Mouse (Mus musculus): ENCODE results near the gene Sipa1l1. TPM values are rescaled to one million over a fixed set of nuclear protein-coding genes. Genes with fewer than 3 reads are reported as not detected.

The Sipa1l1 gene
- total RNA-seq, 1 experiment from 2014 or later = 41.3 TPM

GRCm38 (mm10) chr12:82357431-82357830 lies 188.3 kb downstream of the Sipa1l1 start:
- no peak for ATAC-seq (replicated peaks; ENCODE audit: low read depth, poor library complexity, severe bottlenecking)

DNA sequence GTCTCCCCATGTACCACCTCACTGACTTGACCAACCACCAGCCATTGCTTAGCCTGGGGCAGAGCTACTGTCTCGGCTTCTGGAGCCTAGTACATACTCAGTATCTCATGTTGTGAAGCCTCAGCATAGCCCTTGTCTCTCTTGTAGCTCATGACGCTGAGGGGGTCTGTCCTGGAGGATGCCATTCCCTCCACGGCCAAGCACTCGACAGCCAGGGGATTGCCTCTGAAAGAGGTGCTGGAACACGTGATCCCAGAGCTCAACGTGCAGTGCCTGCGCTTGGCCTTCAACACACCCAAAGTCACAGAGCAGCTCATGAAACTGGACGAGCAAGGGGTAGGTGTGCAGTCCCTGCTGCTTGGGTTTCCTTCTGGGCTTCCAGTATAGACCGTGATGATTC lies 193.7 kb downstream of the Sipa1l1 start:
- ATAC-seq (replicated peaks; ENCODE audit: low read depth, poor library complexity, severe bottlenecking) = no peak

DNA sequence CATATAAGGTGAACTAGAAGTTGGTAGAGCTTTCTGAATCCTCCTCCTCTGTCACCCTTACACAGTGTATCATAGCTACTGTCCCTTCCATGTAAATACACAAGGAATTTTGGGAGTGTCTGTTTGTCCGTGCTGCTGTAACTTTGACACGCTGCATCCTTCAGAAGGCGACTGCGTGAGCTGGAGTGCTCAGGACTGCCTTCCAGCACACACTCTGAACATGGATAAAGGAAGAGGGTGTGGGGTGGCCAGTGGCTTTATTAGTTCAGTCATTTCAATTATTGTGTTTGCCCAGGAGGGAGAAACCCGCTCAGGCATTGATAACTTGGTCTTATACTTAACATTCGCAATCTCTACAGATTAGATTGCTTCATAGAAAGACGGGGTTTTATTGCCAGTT lies 195.1 kb downstream of the Sipa1l1 start:
- no peak for ATAC-seq (replicated peaks; ENCODE audit: low read depth, poor library complexity, severe bottlenecking)

DNA sequence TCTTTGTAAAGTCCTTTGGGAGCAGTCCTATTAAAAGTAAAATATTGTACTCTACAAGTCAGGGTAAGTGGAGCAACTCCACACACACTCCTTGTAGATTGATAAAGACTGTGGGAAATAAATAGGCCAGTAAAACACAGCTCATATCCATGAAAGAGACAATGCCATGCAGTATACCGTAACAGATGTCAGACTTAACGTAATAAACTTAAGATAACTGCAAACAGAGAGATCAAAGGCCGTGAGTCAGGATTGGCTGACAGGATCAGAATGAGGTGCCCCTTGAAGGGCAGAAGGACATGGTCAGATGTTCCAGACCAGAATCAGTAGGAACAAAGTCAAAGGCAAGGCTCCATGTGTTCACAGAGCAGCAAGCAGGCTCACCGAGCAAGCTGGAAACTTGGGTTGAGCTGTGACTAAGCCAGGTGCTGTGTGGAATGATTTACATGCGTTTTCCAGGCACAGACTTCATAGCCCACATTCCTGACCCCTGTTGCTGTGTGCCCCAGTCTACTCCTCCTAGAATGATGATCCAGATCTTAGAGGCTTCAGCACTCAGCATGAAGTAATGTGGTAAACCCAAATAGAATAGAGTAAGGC lies 196.3 kb downstream of the Sipa1l1 start:
- no peak for ATAC-seq (replicated peaks; ENCODE audit: low read depth, poor library complexity, severe bottlenecking)

DNA sequence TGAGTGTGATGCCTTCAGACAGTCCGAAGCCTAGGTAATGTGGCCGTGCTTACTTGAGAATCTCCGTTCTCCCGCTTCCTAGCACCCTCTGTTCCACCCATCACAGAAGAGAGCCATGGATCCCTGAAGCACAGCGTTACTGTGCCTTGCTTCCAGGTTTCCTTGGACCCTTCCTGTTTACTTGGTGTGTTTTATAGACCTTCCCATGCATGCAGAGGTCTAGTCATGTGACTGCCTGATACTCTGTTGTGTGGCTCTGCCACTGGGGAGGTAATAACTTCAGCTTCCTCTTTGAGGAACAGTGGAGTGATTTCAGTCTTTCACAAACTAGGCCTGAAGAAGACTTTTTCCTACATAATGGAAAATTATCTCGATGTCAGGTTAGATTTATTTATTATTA lies 197.6 kb downstream of the Sipa1l1 start:
- ATAC-seq (replicated peaks; ENCODE audit: low read depth, poor library complexity, severe bottlenecking) = no peak

GRCm38 (mm10) chr12:82367345-82367744 lies 198.2 kb downstream of the Sipa1l1 start:
- no peak for ATAC-seq (replicated peaks; ENCODE audit: low read depth, poor library complexity, severe bottlenecking)

DNA sequence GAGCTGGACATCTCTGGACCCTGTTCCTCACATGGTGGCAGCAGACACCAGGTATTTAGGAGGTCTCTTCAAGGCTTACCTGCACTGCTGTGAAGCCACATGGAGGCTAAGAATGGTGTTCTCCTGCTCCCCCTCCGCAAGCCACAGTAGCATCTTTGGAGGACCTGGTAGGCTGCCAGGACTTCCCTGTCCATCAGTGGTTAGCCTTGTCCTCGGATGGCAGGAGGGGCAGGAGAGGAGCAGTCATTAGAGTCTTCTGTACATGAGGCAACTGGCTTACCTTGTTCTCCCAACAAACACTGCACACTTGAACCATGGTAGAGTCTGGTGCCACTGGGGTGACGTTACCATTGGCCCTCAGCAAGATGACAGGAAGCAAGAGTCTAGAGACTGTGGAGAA lies 198.9 kb downstream of the Sipa1l1 start:
- ATAC-seq (replicated peaks; ENCODE audit: low read depth, poor library complexity, severe bottlenecking) = no peak

- ATAC-seq (replicated peaks; ENCODE audit: low read depth, poor library complexity, severe bottlenecking) = peak; percentile 74
These were observed 200.5 kb downstream of the Sipa1l1 start for GRCm38 (mm10) chr12:82369402-82370160.

GRCm38 (mm10) chr12:82371266-82371665 lies 202.1 kb downstream of the Sipa1l1 start:
- ATAC-seq (replicated peaks; ENCODE audit: low read depth, poor library complexity, severe bottlenecking) = no peak

DNA sequence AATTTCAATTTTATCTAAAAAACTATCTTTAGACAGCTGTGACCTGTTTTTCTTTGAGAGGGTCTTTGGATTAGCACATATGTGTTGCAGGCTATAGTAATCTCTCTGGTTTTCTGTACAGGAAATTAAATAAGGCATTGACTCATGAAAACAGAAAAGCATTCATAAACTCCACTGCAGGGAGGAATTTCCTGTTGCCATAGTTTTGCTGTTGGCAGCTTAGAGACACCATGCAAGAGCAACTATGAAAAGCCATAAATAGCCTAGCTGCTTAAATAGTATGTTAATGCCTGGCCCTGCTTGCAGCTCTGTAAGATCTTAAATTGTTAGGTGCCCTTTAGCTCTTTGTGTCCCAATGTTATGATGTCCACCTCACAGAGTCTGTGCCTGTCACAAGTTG lies 204.9 kb downstream of the Sipa1l1 start:
- no peak for ATAC-seq (replicated peaks; ENCODE audit: low read depth, poor library complexity, severe bottlenecking)

DNA sequence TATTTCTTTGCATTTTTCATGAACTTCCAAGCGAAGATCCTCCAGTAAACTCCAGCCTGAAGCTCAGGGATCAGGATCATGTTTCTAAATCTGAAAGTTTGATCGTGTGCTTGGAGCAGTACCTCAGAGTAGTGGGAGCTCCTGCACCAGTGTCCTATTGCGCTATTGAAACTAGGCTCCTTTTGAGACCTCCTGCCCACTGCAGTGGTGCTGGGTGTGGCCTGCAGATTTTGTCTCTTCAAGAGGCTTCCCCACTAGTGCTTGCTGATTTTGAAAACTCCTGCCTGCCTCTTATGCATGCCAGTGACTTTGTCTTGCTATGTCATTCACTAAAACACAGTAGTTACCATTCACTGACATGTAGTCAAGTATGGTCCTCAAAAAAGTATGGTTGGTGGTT lies 213.8 kb downstream of the Sipa1l1 start:
- no peak for ATAC-seq (replicated peaks; ENCODE audit: low read depth, poor library complexity, severe bottlenecking)

GRCm38 (mm10) chr12:82384719-82385118 lies 215.6 kb downstream of the Sipa1l1 start:
- no peak for ATAC-seq (replicated peaks; ENCODE audit: low read depth, poor library complexity, severe bottlenecking)

GRCm38 (mm10) chr12:82387042-82387441 lies 217.9 kb downstream of the Sipa1l1 start:
- ATAC-seq (replicated peaks; ENCODE audit: low read depth, poor library complexity, severe bottlenecking) = peak; percentile 45; the same call in 1 of the 2 replicates

DNA sequence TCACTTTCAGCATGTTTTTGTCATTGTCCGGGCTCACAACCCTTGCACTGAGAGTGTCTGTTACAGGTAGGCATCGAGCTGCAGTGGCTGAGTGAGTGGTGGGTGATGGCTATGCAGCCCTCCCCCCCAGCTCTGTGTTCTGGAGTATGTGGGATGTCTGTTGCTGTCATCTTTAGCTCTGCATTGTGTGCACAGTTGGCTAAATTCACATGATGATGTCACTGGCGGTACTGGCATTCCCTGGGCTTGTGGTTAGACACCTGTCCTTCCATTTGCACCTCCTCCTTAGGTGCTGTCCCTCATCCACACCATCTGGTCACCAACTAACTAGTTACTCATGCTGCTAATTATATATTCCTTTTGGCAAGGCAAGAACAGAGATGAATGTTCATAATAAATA lies 218.5 kb downstream of the Sipa1l1 start:
- ATAC-seq (replicated peaks; ENCODE audit: low read depth, poor library complexity, severe bottlenecking) = no peak

DNA sequence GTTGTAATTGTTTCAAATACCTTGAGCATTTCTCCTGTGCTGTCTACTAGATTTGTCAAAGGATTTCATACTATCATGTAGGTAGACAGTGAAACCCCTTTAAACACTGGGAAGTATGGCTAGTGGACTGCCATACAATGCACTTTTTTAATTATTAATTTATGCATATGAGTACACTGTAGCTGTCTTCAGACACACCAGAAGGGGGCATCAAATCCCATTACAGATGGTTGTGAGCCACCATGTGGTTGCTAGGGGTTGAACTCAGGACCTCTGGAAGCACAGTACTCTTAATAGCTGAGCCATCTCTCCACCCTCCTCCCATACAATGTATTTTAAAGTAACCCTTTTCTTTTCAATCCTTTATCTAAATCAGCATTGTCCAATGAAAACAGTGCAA lies 219.0 kb downstream of the Sipa1l1 start:
- ATAC-seq (replicated peaks; ENCODE audit: low read depth, poor library complexity, severe bottlenecking) = no peak

DNA sequence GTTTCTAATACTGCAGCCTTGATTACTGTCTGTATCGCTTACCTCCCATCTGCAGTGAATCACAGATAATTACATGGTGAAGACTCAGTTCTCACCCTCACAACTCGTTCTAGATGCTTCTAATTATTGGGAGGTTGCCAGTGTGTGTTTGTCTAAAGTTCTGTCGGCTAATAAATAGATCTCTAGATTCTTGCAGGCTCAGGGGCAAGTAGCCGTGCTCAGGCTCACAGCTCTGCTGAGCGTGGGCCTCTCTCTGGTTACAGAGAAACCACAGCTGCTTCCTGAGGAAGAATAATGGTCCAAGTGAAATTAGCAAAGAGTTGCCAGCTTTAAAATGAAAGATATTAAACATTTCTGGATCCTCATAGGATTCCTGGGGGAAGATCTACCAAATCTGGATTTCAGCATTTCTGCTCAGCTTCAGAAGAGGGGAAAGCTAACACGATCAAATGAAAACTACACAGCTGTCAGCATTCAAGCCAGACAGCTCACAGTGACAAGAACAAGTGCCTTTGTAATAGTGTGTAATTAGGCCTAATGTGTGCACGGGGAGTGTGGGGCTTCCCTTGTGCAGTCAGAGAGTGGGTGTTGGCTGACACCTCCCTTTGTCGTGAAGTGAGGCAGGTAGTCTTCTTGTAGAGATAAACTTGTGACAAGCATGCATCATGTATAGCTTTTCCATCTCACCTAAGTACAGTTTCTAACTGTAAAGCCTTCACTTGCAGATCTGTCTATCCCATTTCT lies 225.2 kb downstream of the Sipa1l1 start:
- ATAC-seq (replicated peaks; ENCODE audit: low read depth, poor library complexity, severe bottlenecking) = peak; percentile 72

DNA sequence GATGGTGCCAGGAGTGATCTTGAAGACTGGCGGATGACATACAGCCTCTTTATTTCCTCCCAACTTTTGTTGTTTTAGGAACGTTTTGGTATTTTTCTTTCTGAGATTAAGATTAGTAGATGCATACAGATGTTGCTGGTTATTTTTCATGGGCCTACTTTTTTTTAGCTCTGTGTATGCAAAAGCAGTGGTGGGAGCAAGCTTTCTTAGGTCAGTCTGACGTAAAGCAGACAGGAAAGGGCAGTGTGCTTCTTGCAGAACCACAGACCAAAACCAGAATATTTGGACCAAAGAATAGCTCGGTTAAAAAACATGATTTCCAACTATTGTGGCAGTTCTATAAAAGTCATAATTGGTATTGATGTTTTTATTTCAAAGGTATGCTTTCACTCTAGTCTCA lies 226.1 kb downstream of the Sipa1l1 start:
- no peak for ATAC-seq (replicated peaks; ENCODE audit: low read depth, poor library complexity, severe bottlenecking)

GRCm38 (mm10) chr12:82397193-82397592 lies 228.1 kb downstream of the Sipa1l1 start:
- ATAC-seq (replicated peaks; ENCODE audit: low read depth, poor library complexity, severe bottlenecking) = no peak

DNA sequence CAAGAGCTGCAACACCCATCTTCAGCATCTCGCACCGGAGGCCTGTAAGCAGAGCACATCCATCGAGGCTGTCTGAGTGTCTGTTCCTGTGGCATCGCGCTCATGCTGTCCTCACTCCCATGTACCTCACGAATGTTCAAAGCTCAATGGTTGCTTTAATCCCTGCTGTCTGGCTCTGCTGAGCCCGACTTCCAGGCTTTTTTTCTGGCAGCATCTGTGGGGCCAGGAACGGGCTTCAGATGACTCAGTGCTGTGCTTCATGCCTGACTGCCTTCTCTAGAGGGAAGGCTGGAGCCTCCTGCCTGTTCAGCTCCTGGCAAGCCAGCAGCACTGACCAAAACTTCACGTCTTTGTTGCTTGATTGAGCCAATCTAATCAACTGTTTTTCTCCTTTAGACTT lies 228.6 kb downstream of the Sipa1l1 start:
- ATAC-seq (replicated peaks; ENCODE audit: low read depth, poor library complexity, severe bottlenecking) = no peak

DNA sequence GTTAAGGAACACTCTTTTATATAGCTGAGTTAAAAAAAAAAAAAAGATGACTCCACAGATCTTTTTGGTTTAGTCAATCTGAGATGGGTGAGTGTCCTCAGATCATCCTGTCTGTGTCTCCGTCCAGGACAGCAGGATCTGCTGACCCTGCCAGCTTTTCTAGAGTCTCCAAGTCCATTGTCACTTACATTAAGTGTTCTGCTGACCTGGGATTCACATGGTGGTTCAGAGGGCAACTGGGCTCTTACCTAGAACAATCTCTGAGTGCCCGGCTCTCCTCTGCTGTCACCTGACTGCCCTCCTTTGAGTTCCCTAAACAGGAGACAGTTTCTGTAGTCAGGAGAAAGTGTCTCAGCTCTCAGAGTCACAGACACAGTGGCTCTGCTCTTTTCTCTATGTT lies 229.8 kb downstream of the Sipa1l1 start:
- no peak for ATAC-seq (replicated peaks; ENCODE audit: low read depth, poor library complexity, severe bottlenecking)

All from common myeloid progenitor, adult 5-6 weeks (primary cell).